Mouse (Mus musculus): ENCODE measurements around the gene Gabrg1.

Gene Gabrg1

GRCm38 (mm10) chr5:70842192-70843095 lies at the start of gene Gabrg1:
Gene Gabrg1 (minus strand): TSS chr5:70842617.
- no peak for DNase-seq

GRCm38 (mm10) chr5:70884026-70884425 lies 41.6 kb upstream of the Gabrg1 start:
- no peak for DNase-seq

DNA sequence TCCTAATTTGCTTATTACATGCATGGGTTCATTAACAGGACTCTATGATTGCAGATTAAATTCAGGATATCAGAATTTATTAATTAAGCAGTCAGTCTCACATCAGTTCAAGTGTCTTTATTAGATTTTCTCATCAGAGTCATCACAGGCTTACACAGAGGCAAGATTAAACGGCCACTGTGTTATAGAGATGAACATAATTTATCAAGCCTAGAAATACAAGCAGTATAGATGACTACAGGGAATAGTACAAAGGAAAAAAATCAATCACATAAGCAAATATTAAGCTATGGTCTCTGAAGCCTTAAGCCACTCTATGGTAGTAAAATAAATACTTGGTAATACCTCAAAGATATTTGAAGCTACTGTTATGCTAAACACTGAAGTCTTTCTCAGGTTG lies 27.7 kb upstream of the Gabrg1 start:
- DNase-seq, result no peak

DNA sequence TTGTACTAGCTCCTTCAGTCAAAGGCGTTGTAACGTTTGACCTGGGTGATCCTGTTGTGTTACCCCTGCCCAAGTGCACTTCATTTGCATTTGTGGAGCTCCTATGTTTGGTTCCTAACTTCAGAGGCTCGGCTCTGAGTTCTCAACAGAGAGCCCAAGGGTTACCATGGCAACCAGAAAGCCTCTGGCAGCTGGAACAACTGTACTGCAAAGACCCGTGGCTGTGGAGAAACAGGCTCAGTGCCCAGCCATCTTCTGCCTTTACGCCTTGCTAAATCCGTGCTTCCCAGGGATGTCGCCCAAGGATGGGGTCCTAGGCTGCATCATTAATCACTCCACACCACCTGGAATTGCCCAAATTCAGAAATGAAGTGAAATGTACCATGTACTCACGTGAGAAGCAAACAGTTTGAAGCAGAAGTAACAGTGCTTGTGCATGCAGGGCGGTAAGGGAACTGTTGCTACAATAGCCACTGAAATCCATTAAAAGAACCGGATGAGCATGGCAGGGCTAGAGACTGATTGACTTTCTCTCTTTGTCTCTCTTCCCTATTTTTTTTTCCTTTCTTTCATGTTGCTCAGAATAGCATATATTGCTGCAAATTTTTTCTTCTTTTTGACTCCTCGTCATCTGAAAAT lies 798 bp upstream of the Gabrg1 start:
- DNase-seq, result no peak

GRCm38 (mm10) chr5:70818681-70819080 lies 23.7 kb downstream of the Gabrg1 start:
- DNase-seq, result no peak

GRCm38 (mm10) chr5:70736156-70736555 lies 106.3 kb downstream of the Gabrg1 start:
- no peak for DNase-seq

GRCm38 (mm10) chr5:70704361-70704760 lies 138.1 kb downstream of the Gabrg1 start:
- no peak for DNase-seq

Measured in lung, postnatal 4 days (tissue).